Mouse (Mus musculus) left cerebral cortex, adult 8-10 months (tissue): ENCODE measurements around the gene Pstk. TPM values are rescaled to one million over a fixed set of nuclear protein-coding genes. Genes with fewer than 3 reads are reported as not detected.
"Not testable (repeated sequence)": the region's sequence is repeated elsewhere in the genome, so short reads cannot be mapped to it uniquely, and the experiment has no call there.

Experiments
- DNase-seq, 2 experiments: peaks; one replicate each; pipeline ENCODE4 v3.0.0; 2022; ENCODE audit warnings: low spot score in 2 of 2
- total RNA-seq, 4 experiments: library from RNA; stranded (reverse); gene quantifications; 2 replicates each; pipeline ENCODE4 v1.2.4; 2022

Pstk gene
- total RNA-seq, result 10 to 100 TPM; 45.8 to 55.0 (median 50.0) TPM

DNA sequence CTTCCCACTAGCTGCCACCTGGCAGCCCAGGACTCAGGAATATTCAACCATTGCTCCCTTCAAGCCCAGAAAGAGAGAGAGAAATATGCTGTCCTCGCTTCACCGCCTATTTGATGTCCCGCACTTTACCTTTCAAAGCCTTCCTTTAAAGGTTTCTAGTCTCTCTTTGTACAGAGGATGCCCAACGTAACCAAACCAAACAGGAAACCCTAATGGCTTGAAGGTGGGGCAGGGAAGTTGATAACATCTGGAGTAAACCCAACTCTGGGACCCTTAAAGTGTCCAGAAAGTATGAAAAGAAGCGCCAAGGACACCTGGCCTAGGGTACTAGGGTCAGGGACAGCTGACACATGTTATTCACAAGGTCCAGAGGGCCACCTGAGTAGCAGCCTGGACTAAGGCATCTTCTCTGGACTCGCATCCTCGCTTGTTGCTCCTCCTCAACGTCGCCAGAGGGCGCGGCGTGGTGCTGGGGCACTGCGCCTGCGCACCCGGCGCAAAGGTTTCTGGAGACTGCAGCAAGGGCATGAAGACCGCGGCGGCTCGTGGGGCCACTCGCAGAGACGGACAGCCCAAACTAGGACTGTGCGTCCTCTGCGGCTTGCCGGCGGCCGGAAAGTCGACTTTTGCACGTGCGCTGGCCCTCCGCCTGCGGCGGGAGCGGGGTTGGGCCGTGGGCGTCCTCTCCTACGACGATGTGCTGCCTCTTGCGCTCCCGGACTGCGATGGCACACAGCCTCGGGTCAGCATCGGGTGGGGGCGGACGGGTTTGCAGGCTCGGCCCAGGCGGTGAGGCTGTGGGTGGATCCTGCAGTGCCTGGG is at the start of gene Pstk:
Pstk (plus strand) TSS at position 494 of the 822 bp plus-strand sequence.
- peak; percentile 80 to 83 for DNase-seq

DNA sequence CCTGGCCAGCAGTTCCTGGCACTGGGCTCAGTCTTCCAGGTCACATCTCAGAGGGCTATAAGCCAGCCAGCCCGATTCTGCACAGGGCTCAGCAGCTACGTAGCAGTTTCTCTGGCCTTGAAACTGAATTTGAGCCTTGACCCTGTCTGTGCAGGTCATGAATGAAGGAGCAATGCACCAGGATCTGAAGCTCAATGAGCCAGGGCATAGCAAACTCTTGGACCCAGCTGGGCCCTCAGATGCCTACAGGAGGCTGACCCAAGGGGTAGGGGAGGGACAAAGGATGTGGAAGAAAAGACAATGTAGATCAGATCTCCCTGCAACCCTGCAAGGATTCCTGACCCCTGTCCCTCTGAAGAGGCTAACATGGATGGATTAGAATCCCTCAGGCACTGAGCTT is 48.7 kb upstream of the Pstk start, which contains the start of gene Cuzd1:
Cuzd1 (minus strand) TSS at position 101 of the 400 bp plus-strand sequence.
- DNase-seq, result no peak

DNA sequence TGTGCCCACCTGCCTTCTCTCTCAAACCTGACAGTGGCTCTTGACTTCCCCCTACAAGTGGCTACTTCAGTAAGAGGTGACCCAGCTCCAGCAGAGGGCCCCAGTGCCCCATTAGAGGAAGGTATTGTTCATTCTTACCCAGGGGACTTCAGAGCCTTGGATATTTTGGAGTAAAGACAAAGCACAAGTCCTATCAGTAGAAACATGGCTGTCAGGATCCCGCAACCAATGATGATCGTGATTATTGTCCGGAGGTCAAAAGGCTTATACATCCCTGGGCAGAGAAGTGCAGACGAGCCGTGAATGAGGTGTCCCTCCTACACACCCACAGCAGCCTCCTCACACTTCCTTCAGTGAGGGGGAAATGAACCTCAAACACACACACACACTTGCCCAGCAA is 43.9 kb upstream of the Pstk start:
- no peak for DNase-seq

DNA sequence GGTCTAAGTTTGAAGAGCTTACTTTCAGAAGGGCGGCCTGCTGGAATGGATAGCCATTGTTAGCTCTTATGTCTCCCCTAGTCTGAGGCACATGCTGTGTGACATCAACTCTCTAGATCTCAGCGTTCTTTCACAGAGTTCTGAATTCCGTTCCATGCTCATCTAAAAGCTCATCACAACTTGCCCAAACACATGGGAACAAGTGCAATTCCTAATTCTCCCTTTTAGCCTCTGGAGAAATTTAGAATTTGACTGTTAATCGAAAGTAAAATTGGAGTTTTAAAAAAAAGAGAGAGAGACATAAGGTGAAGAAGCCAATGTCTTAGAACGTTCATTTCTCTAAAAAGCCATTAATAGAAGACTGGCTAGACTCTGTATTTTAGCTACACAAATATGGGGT is 41.5 kb upstream of the Pstk start, which contains the start of gene Fam24b:
Fam24b (minus strand) TSS at position 101 of the 400 bp plus-strand sequence.
- no peak for DNase-seq

DNA sequence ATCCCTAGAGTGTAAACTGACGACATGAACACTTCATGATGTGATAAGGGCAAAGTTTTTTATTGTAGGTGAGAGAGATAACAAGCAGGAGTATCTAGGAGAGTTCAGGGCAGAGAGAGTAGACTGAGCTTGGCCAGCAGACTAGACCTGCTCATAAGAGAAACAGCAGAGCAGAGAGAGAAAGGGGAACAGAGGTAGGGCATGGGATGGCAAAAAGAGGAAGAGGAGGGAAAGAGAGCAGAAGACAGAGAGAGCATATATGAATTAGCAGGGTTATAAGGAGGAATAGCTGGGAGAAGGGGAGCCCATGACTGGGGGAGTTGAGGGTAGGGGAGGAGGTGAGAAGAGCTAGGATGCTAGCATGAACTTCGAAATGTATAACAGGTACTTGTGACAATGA is 39.3 kb upstream of the Pstk start:
- no peak for DNase-seq

DNA sequence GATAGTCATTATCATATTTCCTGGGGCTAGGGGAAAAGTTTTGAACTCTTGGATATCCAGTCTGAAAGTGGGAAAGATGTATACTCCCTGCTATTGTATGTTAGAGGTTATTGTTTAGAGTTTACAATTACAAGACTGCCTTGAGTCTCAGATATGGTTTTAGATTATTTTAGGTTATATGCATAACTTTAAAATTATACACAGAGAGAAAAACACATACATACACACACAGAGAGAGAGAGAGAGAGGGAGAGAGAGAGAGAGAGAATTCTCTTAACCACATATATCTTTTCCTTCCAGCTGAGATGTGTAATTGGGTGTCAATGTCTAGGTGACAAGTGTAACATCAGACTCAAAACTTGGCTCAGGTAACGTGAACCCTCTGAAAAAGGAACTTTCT is 37.4 kb upstream of the Pstk start, which contains the start of gene Fam24a:
Fam24a (plus strand) TSS at position 301 of the 400 bp plus-strand sequence.
- DNase-seq, result no peak

DNA sequence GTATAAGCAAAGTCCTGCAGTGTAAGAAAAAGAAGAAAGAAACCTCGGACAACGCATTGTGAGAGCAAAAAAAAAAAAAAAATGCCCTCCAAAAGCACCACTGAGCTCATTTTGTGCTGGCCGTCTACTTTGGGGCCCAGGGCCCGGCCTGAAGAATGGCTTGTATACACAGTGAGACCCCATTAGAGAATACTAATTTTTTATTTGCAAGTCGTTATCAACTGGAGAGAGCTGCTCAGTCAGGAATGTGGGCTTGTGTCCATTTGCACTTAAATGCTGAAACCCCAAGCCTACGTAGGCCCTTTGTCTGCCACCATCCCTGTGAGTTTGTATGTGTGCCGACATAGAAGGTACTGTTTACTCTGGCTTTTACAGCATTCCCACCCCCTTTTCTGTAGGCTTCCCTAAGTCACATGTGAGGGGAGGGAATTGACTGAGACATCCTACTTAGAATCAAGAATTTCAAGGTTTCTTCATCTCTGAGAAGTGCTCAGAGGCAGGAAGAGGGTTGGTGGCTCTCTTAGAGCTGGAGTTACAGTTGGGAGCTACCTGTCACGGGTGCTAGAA is 33.4 kb upstream of the Pstk start:
- DNase-seq, result no peak

DNA sequence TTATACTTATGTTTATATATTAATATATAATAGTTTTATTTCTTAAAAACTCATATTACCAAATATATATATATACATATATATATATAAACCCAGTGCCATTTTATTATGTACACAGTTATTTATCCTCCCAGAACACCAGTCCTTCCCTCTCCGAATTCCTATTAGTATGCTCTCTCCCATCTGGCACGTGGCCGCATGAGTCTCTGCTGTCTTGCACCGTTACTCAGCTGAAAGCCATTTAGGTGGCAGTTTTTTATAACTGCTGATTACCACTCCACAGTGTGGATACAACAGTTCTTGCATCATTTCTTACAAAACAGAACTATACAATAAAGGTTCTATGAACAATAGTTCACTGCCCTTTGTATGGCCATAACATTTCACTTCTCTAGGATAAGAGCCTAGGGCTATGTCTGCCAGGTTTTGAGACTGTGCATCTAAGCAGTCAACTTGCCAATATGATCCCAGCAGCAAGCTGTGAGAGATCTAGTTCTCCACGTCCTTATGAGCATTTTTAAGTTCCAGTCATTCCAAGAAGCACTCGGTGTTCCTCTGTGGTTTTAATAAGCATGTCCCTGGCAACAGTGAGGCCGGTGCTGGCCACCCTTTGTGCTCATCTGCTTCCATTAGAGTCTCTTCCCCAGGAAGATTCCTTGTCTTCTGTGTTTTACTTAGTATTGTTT is 24.9 kb upstream of the Pstk start:
- DNase-seq, result no peak

DNA sequence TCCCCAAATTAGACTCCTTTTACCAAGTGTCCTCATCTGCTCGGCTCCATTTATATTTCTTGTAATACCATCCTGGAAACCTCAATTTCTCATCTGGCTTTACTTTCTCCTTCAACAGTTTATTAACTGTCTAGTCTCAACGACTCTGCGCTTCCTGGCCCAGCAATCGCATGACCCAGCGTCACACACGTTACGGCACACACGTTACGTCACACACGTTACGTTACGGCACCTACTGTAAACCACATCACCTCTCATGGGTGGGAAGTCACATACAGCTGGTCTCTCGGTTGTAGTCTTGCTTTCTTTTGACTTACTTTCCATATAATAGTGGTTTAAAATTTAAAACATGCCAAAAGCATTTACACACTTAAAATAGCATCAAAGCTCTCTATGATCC is 14.8 kb upstream of the Pstk start:
- no peak for DNase-seq

DNA sequence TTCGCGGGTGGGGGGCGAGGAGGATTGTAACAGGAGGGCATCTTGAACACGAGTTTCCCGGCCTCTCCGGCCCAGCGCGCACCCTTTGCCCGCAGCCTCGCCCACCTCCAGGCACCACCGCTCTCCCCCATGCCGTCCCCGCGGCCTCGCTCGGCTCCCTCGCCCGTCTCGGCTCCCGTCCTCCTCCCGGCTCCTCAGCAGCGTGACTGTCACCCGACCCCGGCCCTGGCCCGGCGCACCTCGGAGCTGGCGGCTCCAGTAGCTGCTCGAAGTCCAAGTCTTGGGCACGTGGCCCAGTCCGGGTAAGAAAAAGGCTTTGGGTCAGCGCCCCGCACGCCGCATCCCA is 8.7 kb upstream of the Pstk start:
- no peak for DNase-seq

DNA sequence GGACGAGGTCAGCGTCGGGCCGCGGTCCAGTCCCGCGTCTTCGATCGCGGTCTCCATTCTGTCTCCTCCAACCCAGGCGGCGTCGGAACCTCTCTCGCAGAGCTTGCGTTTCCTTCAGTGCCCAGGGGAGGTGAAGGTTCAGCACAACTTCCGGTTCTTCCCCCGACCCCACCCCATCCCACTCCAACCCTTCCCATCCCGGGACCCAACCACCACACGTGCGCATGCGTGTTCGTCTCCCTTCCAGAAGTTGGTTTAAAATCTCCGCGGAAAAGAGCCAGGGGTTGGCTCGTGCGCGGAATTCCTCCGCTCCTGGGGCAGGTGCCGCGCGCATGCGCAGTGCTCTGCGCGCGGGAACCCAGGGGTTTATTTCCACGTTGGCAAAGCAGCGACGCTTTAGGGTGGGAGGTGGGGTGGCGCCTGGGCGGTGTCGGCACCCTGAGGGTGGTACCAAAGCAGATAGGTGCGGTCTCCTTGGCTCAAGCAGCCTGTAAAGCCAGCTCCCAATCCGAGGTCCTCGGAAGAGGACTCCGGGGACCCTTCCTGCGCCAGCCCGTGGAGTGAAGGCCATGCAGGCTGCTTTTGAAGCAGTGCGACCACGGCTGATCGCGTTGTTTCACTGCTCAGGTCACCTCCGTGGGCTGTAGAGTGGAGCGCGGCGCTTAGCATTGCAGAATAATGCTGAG is 8.2 kb upstream of the Pstk start, which contains the start of gene 2310057M21Rik:
2310057M21Rik (minus strand) TSS at position 145 of the 686 bp plus-strand sequence.
- peak; percentile 83 to 94 for DNase-seq

DNA sequence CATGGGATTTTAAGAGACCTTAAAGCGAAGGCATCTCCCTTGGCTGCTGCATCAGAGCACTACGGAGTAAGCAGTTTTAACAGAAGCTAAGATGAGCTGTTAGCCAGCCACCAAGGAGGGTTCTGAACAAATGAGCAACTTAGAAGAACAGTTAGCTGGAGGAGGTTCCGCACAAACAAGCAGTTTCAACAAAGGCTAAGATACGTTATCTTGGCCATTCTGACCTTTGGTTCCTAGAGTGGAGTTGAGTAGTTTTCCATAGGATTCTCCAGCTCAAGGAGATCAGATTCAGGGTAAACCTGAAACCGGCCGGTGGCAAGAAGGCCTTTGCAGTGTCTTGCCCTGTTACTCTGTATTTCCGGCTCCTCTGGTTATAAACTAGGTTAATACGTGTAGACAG is 6.8 kb upstream of the Pstk start:
- no peak for DNase-seq

DNA sequence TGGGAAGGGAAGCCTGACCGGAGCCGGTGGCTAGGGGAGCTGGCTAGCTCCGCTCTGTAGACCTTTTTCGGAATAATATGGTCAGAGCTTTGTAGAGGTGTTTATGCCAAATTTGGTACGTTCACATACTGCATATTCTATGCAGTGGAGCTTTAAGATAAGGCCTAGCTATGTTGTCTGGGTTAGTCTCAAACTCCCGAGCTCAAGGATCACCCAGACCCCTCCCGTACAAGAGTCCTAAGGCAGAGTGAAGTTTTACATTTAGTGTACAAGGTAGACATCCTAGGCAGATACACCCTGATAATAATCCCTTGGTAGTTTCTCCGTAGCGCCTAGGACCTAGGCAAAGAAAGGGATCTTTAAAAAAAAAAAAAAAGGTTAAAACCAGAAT is 524 bp downstream of the Pstk start:
- DNase-seq, result no peak

DNA sequence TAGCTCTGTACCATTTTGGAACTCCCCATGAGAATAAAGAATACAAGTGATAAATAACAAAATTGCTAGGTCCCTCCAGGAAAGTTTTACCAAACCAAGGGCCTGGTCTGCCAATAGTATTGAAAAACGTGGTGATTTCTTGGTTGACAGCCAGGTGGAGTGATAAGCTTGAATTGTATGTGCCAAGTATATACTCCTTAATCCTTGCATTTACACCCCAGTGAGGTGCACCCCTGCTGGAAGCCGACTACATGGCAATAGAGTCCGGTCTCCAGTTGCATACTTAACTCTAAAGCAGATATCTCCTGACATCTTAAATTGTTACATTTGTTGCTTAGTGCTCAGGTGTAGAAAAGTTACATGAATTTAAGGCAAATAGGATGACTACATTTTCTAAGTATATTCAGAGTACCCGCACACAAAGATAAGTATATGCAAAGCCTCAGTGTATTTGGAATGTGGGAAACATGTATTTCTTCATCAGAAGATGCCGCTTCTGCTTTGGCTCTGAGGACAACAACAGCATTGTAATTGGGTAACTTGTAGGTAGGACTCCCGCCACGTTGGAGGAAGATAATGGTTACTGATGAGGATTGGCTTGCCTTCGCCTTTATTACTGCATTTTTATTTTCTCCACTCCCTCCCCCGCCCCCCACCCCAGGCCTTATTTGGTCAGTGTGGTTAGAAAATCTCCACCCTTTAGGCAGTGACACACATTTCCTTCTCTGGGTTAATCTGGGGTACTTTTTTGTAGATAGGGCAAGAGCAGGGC is 1.1 kb downstream of the Pstk start:
- no peak for DNase-seq

DNA sequence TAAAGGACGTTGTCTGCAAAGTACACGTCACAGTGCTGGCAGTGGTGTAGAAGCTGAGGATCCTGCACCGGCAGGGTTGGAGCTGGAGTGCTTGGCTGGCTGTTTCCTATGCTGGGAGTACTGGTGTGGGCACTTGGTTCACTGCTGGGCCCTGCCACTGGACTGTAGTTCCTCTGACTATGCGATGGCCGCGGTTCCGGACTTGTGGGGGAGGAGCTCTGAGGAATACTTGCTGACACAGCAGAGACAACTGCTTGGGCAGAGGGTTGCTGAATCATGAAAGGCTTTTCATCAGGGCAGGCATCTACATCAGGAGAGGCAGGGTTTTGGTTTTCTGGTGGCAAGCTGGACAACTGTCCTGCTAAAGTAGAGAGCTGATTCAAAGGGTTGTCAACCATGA is 20.8 kb downstream of the Pstk start:
- not testable (repeated sequence) for DNase-seq

DNA sequence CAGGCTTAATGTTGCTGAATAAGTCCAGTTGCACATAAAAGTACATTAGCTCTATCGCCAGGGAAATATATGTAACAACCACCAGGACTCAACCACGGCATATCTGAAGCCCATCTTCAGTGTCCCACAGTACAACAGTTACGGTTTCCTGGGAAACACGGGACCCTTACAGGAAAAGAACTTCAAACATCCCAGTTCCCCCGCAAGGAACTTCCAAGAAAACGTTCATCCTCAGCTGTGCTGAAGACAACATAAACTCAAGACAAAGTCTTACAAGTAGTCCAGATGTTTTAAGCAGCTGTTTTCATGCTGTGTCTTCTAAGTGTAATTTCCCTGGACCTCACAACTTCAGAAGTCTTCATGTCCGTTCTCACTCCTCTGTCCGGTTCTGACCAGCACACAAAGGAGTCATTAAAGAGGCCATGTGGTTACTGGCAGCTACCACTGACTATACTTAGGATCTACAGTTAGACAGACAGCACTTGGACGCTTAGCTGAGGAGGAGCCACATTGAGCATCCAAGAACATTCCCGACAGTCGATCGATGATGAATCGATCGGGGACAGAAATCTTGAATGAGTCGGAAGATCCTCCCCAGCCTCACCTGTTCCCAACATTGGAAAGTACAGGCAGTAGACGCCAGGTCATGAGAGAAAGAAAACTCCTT is 38.5 kb downstream of the Pstk start:
- DNase-seq, result no peak

DNA sequence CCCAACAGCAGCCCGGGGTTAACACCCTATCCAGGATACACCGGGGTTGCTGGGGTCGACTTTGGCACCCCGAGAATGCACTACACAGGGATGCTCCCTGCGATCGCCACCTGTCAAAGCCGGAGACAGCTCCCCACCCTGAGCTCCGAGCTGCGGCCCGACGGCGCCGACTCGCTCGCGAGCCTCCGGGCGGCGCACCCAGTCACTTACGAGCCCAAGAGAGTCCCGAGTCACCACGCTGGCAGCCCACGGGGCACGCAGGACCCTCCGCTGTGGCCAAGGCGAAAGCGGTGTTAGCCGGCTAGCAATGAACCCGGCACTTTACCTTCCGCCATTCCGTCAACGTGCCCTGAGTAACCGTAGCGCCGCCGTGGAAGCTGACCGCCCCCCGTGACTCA is 39.0 kb downstream of the Pstk start:
- DNase-seq, result no peak

DNA sequence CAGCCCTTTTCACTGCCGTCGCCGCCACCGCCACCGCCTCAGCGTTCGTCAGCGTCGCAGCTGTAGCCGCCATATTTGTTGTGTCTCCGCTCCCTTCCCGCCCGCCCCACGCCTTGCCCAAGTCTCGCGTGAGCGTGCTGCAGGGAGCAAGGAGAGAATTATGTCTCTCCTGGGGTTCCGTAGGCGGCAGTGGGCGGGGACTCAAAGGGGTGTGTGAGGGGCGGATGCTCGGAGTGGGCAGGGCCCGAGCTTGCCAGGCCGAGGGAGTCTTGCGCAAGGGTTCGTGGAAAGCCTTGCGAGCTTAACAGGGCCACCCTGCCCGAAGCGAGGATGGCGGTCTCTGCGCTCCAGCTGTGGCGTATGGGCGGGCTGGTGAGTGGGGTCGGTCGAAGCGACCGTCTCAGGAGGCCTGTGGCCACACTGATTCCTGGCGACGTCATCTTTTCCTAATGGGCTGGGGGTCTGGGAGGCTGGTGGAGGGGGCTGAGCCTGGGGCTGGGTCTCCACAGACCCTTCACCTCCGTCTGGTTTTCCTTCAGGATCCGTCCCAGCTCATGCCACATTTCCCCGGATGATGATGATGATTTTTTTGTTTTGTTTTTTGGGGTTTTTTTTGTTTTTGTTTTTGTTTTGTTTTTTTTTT is 39.6 kb downstream of the Pstk start, which contains the start of the genes Ikzf5 and Acadsb:
Ikzf5 (minus strand) TSS at position 106 of the 643 bp plus-strand sequence.
Acadsb (plus strand) TSS at position 186 of the 643 bp plus-strand sequence.
- peak; percentile 97 to 99 for DNase-seq

DNA sequence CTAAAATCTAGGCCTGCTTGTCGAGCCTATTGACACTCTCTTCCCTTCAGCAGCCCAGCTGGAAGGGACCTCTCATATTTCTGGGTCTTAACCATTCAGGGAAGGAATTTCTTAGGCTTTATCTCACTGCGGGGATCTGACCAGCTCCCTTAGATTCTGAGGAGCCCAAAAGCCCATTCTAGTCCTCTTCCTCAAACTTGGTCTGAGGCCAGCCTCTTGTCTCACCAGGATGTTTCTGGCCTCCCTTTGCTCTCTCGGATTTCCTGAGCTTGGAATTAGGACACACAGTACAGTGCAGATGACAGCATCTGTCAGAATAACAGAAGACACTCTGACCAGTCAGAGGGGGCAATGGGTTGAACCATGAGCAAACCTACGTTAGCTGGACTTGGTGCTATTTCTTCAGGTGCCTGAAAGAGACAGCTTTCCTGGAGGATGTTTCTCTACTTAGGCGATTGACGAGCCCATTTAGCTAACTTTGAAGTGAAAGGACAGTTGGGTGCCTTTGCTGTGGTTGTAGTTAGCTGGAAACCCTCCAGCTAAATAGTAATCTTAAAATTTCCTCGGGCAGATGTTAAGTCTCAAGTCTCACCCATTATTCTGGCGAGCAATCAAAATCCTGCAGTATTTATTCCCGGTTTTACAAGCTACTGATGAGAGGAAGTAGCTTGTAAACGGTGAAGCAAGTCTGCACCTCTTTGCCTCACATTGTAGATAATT is 40.4 kb downstream of the Pstk start:
- no peak for DNase-seq
